Mouse (Mus musculus): ENCODE results near the gene Tap2.

The Tap2 gene

DNA sequence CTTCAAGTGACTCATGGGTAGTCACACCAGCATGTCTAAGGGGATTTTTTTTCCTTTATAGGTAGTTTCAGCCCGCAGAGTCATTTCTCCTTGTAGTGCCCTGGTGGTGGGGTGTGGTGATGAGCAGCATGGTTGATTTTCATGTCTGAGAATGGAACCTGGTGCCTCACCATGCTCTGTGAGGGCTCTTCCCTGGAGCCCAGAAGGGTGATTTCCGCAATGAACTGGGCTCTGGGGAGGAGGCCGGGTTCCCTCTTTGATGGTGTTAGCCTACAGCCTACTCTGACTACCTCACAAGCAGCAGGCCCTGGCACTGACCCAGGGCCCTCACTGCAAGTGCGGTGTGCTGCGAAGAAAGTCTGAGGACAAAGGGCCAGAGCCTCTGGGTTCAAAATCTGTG, at the start of gene Tap2:
Tap2 (plus strand) TSS at position 84 of the 400 bp plus-strand sequence.
- DNase-seq (ENCODE audit: low spot score): no peak

DNA sequence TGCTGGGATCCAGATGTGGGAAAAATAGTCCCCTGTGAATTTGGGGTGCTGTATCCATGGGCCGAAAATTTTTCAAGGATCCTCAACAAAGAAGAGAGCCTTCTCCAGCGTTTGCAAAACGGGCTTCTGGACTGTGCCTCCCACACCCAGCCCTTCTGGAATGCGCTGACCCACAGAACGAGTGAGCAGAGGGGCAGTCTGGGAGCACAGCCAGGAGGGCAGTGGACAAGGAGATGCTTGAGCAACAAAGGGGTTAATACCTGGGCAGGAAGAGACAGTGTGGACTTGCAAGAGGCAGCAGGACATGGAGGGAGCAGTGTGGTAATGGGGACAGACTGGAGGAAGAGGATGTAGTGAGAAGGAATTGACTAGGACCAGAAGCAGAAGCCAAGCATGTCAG, 47.8 kb upstream of the Tap2 start:
- no peak for DNase-seq (ENCODE audit: low spot score)

DNA sequence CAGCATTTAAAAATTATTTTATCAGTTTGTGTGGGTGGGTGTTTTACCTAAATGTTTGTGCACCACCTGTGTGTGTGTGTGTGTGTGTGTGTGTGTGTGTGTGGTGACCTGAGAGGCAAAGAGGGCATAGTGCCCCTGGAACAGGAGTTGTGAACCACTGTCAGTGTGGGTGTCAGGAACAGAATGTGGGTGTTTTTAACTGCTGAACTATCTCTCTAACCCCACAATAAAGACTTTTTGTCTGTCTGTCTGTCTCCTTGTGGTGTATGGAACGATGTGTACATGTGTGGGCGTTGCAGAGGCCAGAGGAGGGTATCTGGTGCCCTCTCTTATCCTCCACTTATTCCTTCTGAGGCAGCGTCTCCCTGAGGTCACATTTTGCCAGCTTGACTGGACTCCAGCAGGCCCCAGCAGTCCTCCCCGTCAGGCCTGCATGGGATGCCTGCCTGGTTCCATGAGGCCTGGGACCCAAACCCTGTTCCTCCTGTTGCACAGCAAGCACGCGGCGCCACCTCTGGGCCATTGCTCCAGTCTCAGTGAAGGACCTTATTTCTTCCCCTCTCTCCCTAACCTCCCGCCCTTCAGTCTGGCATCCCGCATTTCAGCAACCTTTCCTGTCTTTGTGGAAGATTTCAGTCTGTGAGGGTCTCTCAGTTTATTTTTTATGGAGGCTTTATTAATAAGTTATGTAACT, 39.0 kb upstream of the Tap2 start:
- peak; percentile 47 for DNase-seq (ENCODE audit: low spot score)

DNA sequence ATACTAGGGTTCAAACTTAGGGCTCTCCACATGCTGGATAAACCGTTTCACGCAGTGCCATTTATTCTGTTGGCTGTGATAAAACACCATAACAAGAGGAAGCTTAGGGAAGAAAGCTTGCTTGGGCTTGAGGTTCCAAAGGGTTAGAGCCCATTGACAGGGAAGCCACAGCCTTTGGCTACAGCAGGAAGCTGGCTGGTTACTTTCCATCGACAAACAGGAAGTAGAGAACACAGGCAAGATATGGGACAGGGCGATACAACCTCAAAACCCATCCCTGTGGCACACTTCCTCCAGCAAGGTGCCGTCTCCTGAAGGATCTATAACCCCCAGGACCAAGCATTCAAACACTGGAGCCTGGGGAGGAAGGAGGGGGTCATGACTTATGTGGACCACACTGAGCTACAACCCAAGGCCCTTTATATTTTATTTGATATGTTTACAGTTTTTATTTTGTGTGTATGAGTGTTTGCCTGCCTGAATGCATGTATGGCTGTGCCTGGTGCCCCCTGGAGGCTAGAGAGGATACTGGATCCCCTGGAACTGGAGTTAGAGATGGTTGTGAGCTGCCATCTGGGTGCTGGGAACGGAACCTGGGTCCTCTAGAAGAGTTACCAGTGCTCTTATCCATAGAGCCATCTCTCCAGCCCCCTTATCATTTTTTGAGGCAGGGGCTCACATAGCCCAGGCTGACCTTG, 38.1 kb upstream of the Tap2 start:
- no peak for DNase-seq (ENCODE audit: low spot score)

DNA sequence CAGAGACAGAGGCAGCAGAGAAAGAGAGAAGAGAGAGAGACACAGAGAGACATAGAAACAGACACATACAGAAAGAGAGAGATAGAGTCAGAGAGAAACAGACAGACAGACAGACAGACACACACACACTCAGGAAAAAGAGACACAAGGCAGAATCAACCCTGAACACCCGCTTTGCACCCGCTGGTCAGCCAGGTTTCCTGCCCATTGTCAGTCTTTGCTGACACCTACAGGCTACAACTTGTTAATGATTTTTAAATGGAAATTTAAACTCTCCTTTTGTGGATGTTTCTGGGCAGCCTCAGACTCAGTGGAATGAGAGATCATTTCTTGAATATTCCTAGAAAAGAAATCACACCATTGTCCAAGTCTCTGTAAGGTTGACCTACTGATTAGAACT, 34.0 kb upstream of the Tap2 start:
- peak; percentile 60 for DNase-seq (ENCODE audit: low spot score)

DNA sequence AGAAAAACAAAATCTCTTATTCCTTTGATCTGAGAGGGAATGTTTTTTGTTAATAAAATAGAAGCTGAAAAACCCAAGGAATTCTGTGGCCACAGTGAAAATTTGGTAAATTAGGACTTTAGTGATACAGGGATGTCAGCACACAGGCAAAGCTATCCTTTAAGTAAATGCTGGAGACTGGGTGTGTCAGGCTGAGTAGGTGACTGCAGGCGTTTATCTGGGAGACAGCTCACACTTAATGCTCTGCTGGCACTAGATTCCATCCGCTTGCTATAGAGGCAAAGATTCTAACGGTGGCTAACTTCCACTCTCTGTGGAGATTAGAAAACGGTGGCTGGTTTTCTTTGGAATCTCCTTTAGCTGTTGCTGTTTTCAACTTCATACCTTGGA, 32.8 kb upstream of the Tap2 start:
- DNase-seq (ENCODE audit: low spot score): no peak

DNA sequence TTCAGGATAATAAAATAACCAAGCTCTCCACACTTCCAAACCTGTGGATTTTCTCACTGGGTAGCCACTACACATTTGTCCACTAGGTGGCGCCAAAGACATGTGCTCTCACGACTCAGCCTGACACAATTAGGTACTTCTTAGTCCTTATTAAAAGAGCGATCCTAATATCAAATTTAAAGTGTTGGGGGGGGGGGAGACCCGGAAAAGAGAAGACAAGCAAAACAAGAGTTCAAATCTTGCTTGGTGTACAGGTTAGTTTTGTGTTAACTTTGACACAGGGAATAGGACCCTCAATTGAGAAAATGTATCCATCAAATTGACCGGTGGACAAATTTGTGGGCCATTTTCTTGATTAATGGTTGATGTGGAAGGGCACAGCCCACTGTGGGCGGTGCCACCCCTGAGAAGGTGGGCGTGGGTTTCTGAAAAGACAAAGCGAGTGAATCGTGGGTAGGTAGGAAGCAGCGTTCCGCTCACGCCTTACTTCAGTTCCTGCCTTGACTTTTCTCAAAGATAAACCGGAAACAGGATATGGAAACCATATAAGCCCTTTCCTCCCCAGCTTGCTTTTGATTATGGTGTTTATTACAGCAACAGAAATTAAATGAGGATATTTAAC, 32.3 kb upstream of the Tap2 start:
- DNase-seq (ENCODE audit: low spot score): peak; percentile 85

DNA sequence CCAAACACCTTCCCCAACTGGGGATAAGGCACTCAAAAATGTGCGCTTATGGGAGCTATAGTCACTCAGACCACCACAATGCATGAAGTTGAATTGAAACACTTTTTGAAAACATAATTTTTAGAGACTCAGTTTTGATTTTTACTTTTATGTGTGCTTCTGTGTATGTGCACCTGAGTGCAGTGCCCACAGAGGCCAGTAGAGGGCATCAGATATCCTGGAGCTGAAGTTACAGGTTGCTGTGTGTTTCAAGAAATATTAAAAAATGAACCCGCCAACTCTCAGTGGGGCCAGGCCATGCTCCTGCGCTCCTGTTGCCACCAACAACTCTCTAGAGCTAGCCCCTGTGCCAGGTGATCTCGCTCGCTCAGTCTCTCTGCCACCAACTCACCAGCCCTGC, 30.8 kb upstream of the Tap2 start:
- DNase-seq (ENCODE audit: low spot score): no peak

DNA sequence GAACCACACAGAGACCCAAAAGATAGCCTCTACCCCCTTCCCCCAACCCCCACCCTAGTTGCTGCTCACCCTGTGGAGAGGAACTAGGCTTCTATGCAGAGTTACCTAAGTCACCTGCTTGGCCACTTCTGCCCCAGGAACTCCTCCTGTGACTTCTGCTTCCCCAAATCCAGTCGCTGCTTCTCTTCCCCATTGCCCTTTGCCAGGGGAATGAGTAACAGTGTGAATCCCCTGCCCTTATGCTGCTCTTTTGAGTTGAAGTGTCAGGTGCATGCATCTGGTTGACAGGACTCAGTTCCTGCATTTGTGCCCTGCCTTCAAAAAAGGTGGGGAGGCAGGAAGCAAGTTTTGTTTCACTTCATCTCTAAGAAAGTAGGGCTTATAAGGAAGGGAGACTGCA, 29.3 kb upstream of the Tap2 start:
- no peak for DNase-seq (ENCODE audit: low spot score)

DNA sequence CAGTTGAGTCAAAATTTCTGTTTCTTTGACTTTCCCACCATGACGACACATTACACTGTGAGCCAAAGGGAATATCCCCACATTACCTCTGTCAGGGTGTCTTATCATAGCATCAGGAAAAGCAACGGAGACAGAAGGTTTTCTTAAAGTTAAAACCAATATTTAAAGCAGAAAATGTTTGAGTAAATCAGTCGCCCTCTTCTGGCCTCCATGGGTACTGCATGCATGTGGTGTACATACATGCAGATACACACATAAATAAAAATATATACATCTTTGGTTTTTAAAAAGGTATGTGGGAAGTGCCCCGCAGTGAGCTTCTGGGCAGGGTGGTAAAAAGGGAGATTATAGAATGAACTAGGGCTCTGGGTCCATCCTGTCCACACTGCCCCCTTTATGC, 26.1 kb upstream of the Tap2 start:
- no peak for DNase-seq (ENCODE audit: low spot score)

DNA sequence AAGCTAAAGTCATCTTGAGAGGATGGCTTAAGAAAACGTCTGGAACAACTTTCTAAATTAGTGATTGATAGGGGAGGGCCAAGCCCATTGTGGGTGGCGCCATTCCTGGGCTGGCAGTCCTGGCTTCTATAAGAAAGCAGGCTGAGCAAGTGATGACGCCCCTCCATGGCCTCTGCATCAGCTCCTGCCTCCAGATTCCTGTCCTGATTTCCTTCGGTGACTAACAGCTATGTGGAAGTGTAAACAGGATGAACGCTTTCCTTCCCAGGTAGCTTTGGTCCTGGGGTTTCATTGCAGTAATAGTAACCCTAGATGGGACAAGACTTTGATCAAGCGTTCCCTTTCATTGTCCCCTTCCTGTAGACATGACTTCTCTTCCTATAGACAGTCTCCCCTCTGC, 24.3 kb upstream of the Tap2 start:
- no peak for DNase-seq (ENCODE audit: low spot score)

DNA sequence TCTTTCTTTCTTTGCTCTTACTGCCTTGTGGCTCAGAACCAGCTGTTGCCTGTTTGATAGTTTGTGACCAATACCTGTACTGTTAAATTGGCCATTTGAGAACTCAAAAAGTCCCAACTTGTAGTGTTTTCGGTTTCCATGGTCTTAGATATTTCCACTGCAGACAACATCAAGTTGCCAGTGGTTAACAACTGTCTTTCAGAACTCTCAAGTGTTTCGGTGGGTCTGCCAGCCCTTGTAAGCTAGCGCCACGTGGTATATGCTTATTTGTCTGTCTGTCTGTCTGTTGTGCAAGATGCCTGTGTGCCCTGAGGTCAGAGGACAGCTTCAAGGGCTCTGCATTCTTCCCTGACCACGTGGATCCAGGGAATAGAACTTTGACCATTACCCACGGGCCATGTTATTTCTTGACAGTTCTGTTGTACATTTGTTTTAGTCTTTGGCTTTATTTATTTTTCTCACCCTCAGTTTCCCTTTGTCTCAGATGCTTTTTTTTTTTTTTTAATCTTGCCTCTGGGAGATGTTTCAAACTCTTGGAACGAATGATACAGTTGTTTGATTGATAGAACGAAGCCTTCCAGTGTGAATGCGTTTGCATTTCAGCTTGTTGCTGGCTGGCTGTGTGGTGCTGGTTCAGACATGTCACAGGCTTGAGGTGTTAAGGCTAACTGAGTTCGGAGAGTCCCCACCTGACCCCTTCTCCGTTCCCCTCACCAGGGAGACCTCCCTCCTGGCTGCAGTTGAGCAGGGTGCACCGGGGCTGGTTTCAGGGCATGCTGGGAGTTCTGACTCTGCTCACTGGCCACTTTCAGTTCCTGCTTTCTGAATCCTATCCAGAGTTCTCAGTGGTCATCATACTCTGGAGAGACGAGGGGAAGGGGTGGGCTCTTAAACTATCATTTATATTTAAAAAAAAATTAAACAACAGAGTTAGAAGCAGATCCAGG, 23.1 kb upstream of the Tap2 start:
- no peak for DNase-seq (ENCODE audit: low spot score)

DNA sequence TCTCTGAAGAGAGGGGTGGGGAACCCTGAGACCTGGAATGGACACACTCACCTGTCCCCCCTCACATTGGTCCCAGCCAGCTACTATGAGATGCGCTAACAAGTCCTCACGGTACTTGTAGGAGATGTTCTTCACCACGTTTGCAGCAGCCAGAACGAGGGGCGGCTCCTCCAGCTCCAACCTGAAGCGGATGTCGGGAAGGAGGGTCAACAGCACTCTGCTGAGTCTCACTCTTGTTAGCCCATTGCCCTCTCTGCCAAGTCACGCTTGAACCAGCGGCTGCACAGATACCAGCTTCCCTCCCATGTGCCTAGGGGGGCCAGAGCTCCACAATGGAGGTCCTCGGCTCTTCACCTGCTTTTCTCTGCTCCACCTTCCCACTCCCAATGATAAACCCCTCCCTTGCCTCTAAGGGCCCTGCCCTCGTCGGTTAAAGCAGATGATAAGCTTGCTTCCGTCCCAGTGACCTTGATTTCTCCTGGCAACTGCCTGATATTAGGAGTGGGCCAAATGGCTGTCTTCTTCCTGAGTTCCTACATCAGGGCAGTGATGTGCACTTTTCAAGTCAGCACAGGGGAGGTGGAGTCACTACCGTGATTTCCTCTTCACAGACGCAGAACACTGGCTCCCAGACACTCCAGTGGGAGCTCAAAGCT, 19.6 kb upstream of the Tap2 start:
- no peak for DNase-seq (ENCODE audit: low spot score)

DNA sequence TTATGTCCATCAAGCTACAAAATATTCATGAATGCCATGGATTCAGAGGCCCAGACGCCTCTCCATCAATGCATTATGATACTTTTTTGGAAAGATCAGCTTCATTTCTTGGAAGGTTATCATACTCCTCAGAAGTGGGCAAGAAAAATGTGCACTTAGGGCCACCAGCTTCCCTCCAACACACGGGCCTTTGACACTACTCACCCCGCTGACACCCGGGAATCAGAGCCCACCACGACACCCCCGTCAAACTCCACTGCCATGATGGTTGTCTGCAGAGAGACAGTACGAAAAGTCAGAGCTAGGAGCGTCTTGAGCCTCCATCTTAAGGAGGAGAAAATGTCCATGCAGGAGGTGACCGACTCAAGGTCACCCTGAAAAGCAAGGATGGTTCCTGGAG, 17.8 kb upstream of the Tap2 start:
- no peak for DNase-seq (ENCODE audit: low spot score)

DNA sequence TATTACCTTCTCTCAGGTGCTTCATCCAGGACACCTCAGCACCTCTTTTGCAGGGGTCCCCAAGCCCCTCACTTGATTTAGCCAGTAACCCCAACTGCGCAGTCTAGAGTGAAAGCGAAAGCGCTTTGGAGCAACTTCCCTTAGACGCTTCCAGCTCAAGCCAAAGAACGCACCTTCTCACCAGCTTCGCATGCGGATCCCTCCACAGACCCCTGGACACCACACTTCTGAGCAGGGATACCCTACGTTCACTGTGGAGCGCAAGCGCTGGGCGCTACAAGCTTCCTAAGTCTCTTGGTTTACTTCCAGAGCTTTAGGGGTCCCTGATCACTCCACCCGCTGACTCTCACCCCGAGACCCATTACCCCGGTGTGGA, 16.5 kb upstream of the Tap2 start:
- no peak for DNase-seq (ENCODE audit: low spot score)

DNA sequence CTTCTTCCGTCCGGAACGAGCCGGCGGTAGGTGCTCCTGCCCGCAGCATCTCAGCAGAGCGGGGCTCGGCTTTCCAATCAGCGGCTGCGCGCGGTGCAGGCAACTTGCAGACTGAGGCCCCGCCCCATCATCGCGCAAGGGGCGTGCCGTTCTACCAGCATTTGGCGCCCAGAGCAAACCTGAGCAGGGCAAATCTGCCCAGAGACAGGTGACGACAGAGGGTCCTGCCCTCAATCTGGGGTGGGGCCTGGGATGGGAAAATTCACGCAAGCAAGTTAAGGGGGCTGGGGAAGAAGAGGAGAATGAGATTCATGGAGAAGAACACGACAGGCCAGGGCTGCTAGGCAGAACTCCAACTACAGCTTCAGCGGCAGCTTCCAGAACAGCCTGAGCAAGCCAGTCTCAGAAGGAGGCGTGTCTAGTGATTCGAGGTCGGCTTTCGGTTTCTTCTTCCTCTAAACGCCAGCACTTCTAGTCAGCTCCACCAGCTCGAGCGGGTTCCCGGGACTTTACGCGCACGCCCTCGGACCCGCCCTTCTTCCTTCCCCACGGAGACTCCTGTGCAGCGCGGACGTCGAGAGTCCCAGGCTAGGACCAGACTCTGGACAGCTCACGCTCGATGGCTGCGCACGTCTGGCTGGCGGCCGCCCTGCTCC, 15.9 kb upstream of the Tap2 start, which contains the start of the genes Tap1 and Psmb9:
Tap1 (plus strand) TSS at position 293 of the 656 bp plus-strand sequence.
Psmb9 (minus strand) TSS at position 504 of the 656 bp plus-strand sequence.
- peak; percentile 97 for DNase-seq (ENCODE audit: low spot score)

DNA sequence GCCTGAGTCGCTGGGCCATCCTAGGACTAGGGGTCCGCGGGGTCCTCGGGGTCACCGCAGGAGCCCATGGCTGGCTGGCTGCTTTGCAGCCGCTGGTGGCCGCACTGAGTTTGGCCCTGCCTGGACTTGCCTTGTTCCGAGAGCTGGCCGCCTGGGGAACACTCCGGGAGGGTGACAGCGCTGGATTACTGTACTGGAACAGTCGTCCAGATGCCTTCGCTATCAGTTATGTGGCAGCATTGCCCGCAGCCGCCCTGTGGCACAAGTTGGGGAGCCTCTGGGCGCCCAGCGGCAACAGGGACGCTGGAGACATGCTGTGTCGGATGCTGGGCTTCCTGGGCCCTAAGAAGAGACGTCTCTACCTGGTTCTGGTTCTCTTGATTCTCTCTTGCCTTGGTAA, 15.3 kb upstream of the Tap2 start:
- DNase-seq (ENCODE audit: low spot score): no peak

DNA sequence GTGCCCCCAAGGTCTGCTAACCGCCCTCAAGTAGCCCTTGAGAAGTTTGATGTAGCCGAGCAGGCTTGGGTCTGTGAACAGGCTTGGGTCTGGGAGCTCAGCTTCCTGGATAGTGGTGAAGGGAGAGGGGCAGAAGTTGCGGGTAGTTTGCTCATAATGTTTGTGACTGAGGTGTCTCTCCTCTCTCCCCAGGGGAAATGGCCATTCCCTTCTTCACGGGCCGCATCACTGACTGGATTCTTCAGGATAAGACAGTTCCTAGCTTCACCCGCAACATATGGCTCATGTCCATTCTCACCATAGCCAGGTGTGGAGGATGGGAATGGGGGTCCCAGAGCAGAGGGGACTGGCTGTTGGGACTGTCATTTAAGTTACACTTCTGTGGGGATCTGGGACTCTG, 14.3 kb upstream of the Tap2 start:
- no peak for DNase-seq (ENCODE audit: low spot score)

DNA sequence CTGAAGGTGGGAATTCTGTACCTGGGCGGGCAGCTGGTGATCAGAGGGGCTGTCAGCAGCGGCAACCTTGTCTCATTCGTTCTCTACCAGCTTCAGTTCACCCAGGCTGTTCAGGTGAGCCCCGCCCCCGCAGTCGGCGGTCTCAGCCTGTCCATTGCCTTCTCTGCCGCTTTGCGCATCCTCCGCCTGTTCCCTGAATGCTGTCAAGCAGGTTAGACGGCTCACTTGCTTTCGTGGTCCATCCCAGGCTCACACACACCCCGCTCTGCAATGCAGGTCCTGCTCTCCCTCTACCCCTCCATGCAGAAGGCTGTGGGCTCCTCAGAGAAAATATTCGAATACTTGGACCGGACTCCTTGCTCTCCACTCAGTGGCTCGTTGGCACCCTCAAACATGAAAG, 10.5 kb upstream of the Tap2 start:
- DNase-seq (ENCODE audit: low spot score): peak; percentile 31

DNA sequence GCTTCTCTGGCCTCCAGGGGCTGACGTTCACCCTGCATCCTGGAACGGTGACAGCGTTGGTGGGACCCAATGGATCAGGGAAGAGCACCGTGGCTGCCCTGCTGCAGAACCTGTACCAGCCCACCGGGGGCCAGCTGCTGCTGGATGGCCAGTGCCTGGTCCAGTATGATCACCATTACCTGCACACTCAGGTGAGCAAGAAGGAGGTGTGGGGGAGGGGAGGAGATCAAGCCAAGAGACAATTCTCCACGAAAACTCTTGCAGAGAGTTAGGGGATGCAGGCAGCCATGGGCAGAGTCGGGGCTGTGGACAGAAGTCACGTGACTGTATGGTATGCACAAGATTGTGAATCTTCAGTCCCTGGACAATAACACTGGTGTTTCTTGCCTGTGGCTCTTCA, 9.9 kb upstream of the Tap2 start:
- DNase-seq (ENCODE audit: low spot score): no peak

DNA sequence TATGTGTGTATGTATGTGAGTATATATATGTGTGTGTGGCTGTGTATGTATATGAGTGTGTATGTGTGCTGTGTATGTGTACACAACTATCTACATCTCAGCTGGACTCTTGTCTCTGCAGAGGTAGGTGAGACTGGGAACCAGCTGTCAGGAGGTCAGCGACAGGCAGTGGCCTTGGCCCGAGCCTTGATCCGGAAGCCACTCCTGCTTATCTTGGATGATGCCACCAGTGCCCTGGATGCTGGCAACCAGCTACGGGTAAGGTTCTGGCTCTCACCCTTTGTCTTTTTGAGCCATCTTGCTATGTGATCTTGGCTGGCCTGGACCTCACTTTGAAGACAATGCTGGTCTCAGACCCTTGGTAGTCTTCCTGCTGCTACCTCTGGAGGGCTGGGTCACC, 8.6 kb upstream of the Tap2 start:
- no peak for DNase-seq (ENCODE audit: low spot score)
